Mouse (Mus musculus) kidney, embryonic 15.5 days (tissue): ENCODE measurements around the gene Smim24. TPM values are rescaled to one million over a fixed set of nuclear protein-coding genes. Genes with fewer than 3 reads are reported as not detected.

Experiments used
- ATAC-seq: fragments of 200-750 bp; cut with Nextera tagmentation; replicated peaks from 2 replicates; pipeline ENCODE4 v1.8.0; 2017; ENCODE audit warnings: moderate TSS enrichment; ENCODE audit not compliant: low FRiP score
- H3K27ac ChIP-seq: fragments of 300-500 bp; sonication (generic); 2 replicates; pipeline ENCODE4 v1.5.1; 2015; ENCODE audit warnings: mild to moderate bottlenecking, inconsistent platforms
- H3K27me3 ChIP-seq: fragments of 300-500 bp; sonication (generic); 2 replicates; pipeline ENCODE4 v1.6.1; 2015; ENCODE audit warnings: inconsistent platforms
- H3K36me3 ChIP-seq: fragments of 300-500 bp; sonication (generic); 2 replicates; pipeline ENCODE4 v1.6.1; 2015; ENCODE audit warnings: inconsistent platforms
- H3K4me1 ChIP-seq: fragments of 300-500 bp; sonication (generic); 2 replicates; pipeline ENCODE4 v1.6.1; 2015; ENCODE audit warnings: inconsistent platforms
- H3K4me2 ChIP-seq: fragments of 300-500 bp; sonication (generic); 2 replicates; pipeline ENCODE4 v1.6.1; 2015; ENCODE audit warnings: moderate library complexity, mild to moderate bottlenecking, inconsistent platforms
- H3K4me3 ChIP-seq: fragments of 300-500 bp; sonication (generic); replicated peaks from 2 replicates; pipeline ENCODE4 v1.5.1; 2015; ENCODE audit warnings: mild to moderate bottlenecking, inconsistent platforms
- H3K9ac ChIP-seq: fragments of 300-500 bp; sonication (generic); 2 replicates; pipeline ENCODE4 v1.6.1; 2015; ENCODE audit warnings: mild to moderate bottlenecking, inconsistent platforms
- H3K9me3 ChIP-seq: fragments of 300-500 bp; sonication (generic); replicated peaks from 2 replicates; pipeline ENCODE4 v1.6.1; 2016; ENCODE audit warnings: inconsistent platforms
- WGBS: fragments of 180-500 bp; shearing (Covaris S2); methylation state at CpG from one replicate; pipeline ENCODE4 v1.1.7; 2015; ENCODE audit warnings: mixed read lengths; 5-methylcytosine and 5-hydroxymethylcytosine counted together
- polyA plus RNA-seq: library from polyadenylated mRNA; unstranded; fragments of >200 nt; fragmentation: Nextera tagmentation; extraction: Ambion mirVana; gene quantifications from 2 replicates; pipeline ENCODE4 v1.2.1, GENCODE M21; 2015

The Smim24 gene
- polyA plus RNA-seq, 1 experiment from 2014 or later, result 26.0 TPM

DNA sequence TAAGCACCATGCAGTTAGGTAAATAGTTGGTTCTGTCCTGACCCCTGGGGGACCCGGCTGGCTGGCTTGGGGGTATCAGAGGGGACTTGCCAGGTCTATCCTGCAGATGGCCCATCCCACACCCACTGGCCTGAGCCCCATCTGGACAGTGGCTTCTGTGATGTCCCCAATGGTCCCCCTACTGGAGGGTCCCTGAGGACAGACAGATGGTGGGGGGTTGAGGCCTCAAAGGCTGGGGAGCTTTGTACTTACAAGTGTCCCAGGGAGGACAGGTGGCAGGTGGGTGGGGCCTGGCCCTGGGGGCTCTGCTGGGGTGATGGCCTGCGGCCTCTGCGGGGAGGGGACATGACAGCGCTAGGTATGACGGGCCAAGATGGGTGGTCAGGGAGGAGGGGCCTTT is 6.4 kb downstream of the Smim24 start:
- no peak overlapping the region for H3K4me3 ChIP-seq
- H3K27me3 ChIP-seq, result no peaks in the 10 kb centered on the region
- H3K27ac ChIP-seq, result no peak overlapping the region
- peaks cover 42% of the 10 kb centered on the region for H3K36me3 ChIP-seq
- 78% methylated on average over 5 of the region's 5 CpGs for WGBS
- H3K4me1 ChIP-seq, result peaks cover 60% of the 10 kb centered on the region
- H3K9me3 ChIP-seq, result no peaks in the 10 kb centered on the region
- no peak overlapping the region for H3K9ac ChIP-seq
- H3K4me2 ChIP-seq, result no peak overlapping the region
- ATAC-seq, result no peak

DNA sequence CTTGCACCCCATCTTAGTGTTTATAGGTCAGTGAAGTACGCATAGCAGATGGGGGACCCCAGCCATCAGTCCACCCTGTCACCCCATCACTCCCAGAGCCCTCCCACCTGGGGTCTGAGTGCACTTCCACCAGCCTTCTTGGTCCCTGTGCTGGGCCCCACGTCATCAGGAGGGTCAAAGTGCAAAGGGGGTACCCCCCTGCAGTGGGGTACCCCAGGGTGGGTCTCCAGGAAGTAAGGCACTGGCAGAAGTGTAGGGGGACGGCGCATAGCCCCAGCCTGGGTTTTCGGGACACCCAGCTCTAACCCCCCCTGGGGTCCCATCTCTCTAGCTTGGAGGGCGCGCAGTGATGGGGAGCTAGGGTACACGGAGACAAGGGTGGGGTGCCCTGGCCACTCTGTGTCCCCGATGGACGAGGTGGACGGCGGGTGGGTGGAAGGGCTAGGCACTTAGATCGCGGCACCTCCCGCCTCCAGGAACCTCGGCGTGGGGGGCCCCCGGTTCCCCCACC is 7.0 kb downstream of the Smim24 start:
- Histone ChIP-seq H3K4me1 (peaks cover 65% of the 10 kb centered on the region), H3K27ac (no peak overlapping the region), H3K9me3 (no peaks in the 10 kb centered on the region), H3K4me2 (no peak overlapping the region), H3K27me3 (no peaks in the 10 kb centered on the region), H3K36me3 (peaks cover 48% of the 10 kb centered on the region), H3K4me3 (no peak overlapping the region), H3K9ac (no peak overlapping the region)
- 86% methylated on average over 18 of the region's 18 CpGs for WGBS
- ATAC-seq, result no peak

- Histone ChIP-seq H3K27me3 (no peaks in the 10 kb centered on the region), H3K9me3 (no peaks in the 10 kb centered on the region), H3K9ac (no peak overlapping the region), H3K27ac (peak overlapping the region; percentile 96; the same call in 1 of the 2 replicates), H3K36me3 (peaks cover 54% of the 10 kb centered on the region), H3K4me3 (no peak overlapping the region), H3K4me2 (no peak overlapping the region), H3K4me1 (peaks cover 70% of the 10 kb centered on the region)
- 64% methylated on average over 22 of the region's 22 CpGs for WGBS
- ATAC-seq, result no peak
Observed at GRCm38 (mm10) chr10:81400371-81401204, 7.7 kb downstream of the Smim24 start.

GRCm38 (mm10) chr10:81401205-81401520 is 8.3 kb downstream of the Smim24 start:
- WGBS, result 33% methylated on average over 10 of the region's 10 CpGs
- peak overlapping the region; percentile 96 for H3K27ac ChIP-seq
- H3K4me3 ChIP-seq, result 0 out of 2 replicates have a peak overlapping the region, but pooled peaks have one; percentile 27
- ATAC-seq, result peak; percentile 0; the same call in 1 of the 2 replicates
- H3K36me3 ChIP-seq, result peaks cover 60% of the 10 kb centered on the region
- peaks cover 71% of the 10 kb centered on the region for H3K4me1 ChIP-seq
- H3K9ac ChIP-seq, result no peak overlapping the region
- H3K27me3 ChIP-seq, result no peaks in the 10 kb centered on the region
- H3K9me3 ChIP-seq, result no peaks in the 10 kb centered on the region
- H3K4me2 ChIP-seq, result peak overlapping the region; percentile 50; the same call in 1 of the 2 replicates

- ATAC-seq, result peak; percentile 83
- H3K4me1 ChIP-seq, result peaks cover 70% of the 10 kb centered on the region
- no peak overlapping the region for H3K9ac ChIP-seq
- H3K27ac ChIP-seq, result peak overlapping the region; percentile 96
- peaks cover 65% of the 10 kb centered on the region for H3K36me3 ChIP-seq
- H3K27me3 ChIP-seq, result no peaks in the 10 kb centered on the region
- no peaks in the 10 kb centered on the region for H3K9me3 ChIP-seq
- H3K4me2 ChIP-seq, result peak overlapping the region; percentile 50
- peak overlapping the region; percentile 27 for H3K4me3 ChIP-seq
- WGBS, result 9% methylated on average over 18 of the region's 18 CpGs
Observed at GRCm38 (mm10) chr10:81401521-81402226, 8.8 kb downstream of the Smim24 start.

GRCm38 (mm10) chr10:81402227-81402765 is 9.4 kb downstream of the Smim24 start:
- Histone ChIP-seq H3K27me3 (no peaks in the 10 kb centered on the region), H3K9me3 (no peaks in the 10 kb centered on the region), H3K4me2 (peak overlapping the region; percentile 50), H3K36me3 (peaks cover 72% of the 10 kb centered on the region), H3K4me3 (peak overlapping the region; percentile 27), H3K9ac (no peak overlapping the region), H3K27ac (peak overlapping the region; percentile 96), H3K4me1 (peaks cover 73% of the 10 kb centered on the region)
- no peak; the same call in 1 of the 2 replicates for ATAC-seq
- WGBS, result 13% methylated on average over 7 of the region's 7 CpGs

DNA sequence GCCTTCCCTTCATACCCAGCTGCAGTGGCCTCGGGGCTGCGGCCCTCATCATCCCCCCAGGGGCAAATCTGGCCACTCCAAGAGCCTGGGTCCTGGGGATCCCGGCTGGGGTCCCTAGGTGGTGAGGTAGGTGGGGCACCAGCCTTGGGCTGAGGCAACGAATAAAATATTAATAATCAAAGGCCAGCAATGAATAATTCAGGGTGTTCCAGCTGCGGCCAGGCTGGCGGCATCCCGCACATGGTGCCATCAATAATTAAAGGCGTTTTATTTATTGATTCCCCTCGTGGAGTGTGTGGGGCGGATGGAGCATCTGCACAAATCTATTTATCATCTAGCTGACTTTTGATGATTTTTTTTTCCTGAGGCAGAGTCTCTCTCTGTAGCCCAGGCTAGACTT is 10.7 kb downstream of the Smim24 start:
- Histone ChIP-seq H3K9me3 (no peaks in the 10 kb centered on the region), H3K9ac (no peak overlapping the region; the same call in 1 of the 2 replicates), H3K36me3 (peaks cover 71% of the 10 kb centered on the region), H3K4me1 (peaks cover 81% of the 10 kb centered on the region), H3K27me3 (no peaks in the 10 kb centered on the region), H3K4me2 (no peak overlapping the region), H3K4me3 (no peak overlapping the region), H3K27ac (peak overlapping the region; percentile 96)
- ATAC-seq, result no peak
- WGBS, result 68% methylated on average over 10 of the region's 10 CpGs

- Histone ChIP-seq H3K4me1 (peaks cover 87% of the 10 kb centered on the region), H3K4me2 (no peak overlapping the region), H3K9me3 (no peaks in the 10 kb centered on the region), H3K27ac (peak overlapping the region; percentile 96; the same call in 1 of the 2 replicates), H3K27me3 (no peaks in the 10 kb centered on the region), H3K9ac (no peak overlapping the region), H3K36me3 (peaks cover 72% of the 10 kb centered on the region), H3K4me3 (no peak overlapping the region)
- WGBS, result 25% methylated on average over 9 of the region's 9 CpGs
- no peak for ATAC-seq
Observed at GRCm38 (mm10) chr10:81404082-81404481, 11.2 kb downstream of the Smim24 start.

GRCm38 (mm10) chr10:81404720-81405119 is 11.9 kb downstream of the Smim24 start:
- no peak overlapping the region for H3K4me3 ChIP-seq

GRCm38 (mm10) chr10:81405588-81406201 is 12.8 kb downstream of the Smim24 start:
- Histone ChIP-seq H3K9ac (no peak overlapping the region), H3K27me3 (no peaks in the 10 kb centered on the region), H3K4me2 (no peak overlapping the region), H3K27ac (0 out of 2 replicates have a peak overlapping the region, but pooled peaks have one; percentile 2), H3K9me3 (no peaks in the 10 kb centered on the region), H3K4me1 (peaks cover 92% of the 10 kb centered on the region), H3K36me3 (peaks cover 59% of the 10 kb centered on the region), H3K4me3 (no peak overlapping the region)
- no peak for ATAC-seq
- 54% methylated on average over 13 of the region's 13 CpGs for WGBS

More at GRCm38 (mm10) chr10:81404720-81405119, 11.9 kb downstream of the Smim24 start:
- Histone ChIP-seq H3K9me3 (no peaks in the 10 kb centered on the region), H3K9ac (no peak overlapping the region), H3K36me3 (peaks cover 66% of the 10 kb centered on the region), H3K27me3 (no peaks in the 10 kb centered on the region), H3K27ac (peak overlapping the region; percentile 48), H3K4me1 (peaks cover 92% of the 10 kb centered on the region), H3K4me2 (no peak overlapping the region)
- 58% methylated on average over 18 of the region's 18 CpGs for WGBS
- no peak for ATAC-seq

DNA sequence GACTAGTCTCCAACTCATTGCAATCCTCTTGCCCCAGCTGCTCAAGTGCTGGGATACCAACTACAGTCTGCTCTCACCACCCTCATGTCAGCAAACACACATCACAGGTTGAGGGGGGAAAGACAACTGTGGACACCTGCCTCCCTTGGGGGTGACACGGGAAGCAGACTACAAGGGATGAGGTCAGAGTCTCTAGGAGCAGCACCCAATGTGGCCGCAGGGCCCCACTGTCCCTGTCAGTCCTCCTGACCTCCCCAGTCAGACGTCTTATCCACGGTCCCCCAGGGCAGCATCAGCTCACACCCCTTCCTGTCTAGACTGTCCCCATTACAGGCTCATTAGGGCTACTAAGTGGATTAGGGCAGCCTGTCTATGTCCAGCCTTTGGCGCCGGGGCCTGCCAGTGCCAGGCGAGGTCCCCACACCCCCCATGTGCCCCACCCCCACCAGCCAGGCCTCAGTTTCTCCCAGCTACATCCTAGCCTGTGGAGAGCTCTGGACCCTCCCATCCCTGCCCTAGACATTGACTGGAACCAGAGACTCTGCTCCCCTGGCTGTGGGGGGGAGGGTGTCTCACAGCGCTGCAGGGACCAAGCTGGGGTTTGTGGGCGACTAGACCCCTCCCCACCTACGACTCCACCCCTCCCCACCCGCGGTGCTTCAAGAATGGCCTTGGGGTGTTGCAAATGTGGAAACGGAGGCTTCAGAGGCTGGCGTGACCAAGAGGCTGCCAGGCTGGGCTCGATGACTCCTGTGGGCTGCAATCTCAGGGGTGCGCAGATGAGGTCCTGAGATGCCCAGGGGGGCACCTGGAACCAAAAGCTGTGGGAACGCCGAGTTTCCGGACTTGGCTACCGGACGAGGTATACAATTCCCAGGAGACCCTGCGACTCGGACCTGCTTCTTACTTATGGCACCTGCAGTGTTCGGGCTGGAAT is 13.9 kb downstream of the Smim24 start:
- H3K36me3 ChIP-seq, result peaks cover 57% of the 10 kb centered on the region
- H3K27me3 ChIP-seq, result no peaks in the 10 kb centered on the region
- peak overlapping the region; percentile 45 for H3K27ac ChIP-seq
- no peak for ATAC-seq
- peaks cover 92% of the 10 kb centered on the region for H3K4me1 ChIP-seq
- 38% methylated on average over 24 of the region's 24 CpGs for WGBS
- H3K4me2 ChIP-seq, result peak overlapping the region; percentile 48
- peak overlapping the region; percentile 23 for H3K4me3 ChIP-seq
- H3K9me3 ChIP-seq, result no peaks in the 10 kb centered on the region
- no peak overlapping the region for H3K9ac ChIP-seq
